Mouse (Mus musculus): ENCODE measurements at regions not wholly inside any gene's neighbourhood (a gene's known extent, or its start where the extent isn't known, plus 50 kb on each side); places are given as distances from the start of the nearest gene placed in this dataset.

DNA sequence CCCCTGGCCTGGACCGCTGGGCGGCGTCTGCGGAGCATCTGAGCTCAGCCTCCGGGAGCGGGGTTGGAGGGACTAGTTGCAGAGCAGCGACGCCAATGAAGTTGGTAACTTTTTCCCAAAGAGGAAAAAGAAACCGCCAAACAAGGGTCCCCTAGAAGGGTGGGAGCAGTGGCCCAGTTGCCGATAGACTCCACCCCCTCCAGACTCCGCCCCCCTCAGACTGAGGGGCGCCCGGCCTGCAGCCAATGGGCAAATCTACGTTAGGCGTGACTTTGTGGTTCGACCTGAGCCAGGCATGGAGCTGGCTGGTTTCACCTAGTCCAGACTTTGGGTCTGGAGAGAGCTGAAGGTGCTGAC, 76.8 kb upstream of the Hmga2 start:
- no peak for DNase-seq (ENCODE audit: low spot score)

DNA sequence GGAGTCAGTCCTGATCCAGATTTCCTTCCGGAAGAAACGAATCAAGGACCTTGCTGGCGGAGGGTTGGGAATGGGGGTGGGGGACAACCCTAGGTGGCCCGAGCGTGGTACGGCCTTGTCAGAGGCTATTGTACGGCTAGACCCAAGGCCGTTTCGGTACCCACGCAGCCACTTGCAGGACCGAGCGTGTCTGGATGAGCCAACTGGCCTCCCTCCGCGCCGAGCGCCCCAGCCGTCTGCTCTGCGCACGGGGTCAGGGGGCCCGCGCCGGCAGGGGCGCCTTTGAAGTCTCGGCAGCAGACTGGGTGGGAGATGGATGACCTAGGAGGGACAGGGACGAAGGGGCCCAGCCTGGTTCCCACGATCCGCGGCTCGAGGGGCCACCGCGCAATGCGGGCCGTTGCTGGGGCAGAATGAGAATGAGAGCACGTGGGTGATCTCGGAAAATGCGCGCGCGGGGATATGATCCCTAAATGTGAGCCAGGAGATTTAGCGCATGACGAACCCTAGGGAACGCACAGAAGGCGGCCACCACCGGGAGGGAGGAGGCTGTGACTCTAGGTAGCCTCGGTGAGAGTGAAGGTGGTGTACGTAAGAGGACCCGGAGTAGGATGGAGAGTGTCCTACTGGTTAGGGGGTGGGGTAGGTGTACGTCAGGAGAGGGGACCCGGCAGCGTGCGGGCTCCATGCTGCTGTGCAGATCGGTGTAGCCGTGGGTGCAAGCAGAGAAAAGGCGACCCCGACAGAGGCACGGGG, 76.2 kb upstream of the Hmga2 start:
- no peak for DNase-seq (ENCODE audit: low spot score)

GRCm38 (mm10) chr10:120551851-120552281, 75.6 kb upstream of the Hmga2 start:
- DNase-seq (ENCODE audit: low spot score): no peak

DNA sequence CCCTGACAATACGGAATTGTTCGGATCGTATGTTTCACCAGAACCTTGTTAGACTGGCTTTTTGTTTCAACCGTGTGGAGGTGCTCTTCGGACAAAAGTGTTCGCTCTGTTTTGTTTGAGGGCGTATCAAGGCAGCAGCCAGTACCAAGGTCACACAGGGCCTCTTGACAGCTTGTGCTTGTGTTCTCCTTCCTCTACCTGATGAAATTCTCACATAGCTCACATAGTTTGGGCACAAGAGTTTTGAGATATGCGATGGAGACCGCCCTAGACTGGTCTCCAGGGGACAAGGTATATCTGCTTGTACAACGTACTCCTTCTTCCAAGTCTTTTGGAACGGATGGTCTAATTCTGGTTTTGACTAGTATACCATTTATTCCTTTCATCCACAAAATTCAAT, 70.9 kb upstream of the Hmga2 start:
- DNase-seq (ENCODE audit: low spot score): no peak

GRCm38 (mm10) chr10:120541618-120542017, 65.3 kb upstream of the Hmga2 start:
- DNase-seq (ENCODE audit: low spot score): no peak

- DNase-seq (ENCODE audit: low spot score): no peak
Observed at GRCm38 (mm10) chr10:120538561-120538960, 62.3 kb upstream of the Hmga2 start.

- no peak for DNase-seq (ENCODE audit: low spot score)
Observed at GRCm38 (mm10) chr10:120528406-120528805, 52.1 kb upstream of the Hmga2 start.

DNA sequence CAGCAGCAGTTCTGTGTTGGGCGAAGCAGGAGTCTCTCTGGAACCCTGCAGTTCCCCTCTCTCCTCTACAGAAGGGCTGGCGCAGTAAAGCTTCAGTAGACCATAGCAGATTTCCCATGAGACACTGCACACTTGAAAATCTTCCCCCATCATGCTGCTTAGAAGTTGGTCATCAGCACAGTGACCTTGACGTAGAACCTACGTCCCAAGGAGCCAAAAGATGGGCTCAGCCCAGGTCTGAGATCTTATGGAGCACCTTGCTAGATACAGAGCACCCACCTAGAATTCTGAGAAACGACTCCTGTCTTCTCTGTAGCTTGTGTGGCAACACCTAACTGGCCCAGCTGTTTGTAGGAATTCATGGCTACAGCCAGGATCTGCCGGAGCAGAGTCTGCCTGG, 51.7 kb upstream of the Hmga2 start:
- no peak for DNase-seq (ENCODE audit: low spot score)

GRCm38 (mm10) chr10:120526991-120527390, 50.7 kb upstream of the Hmga2 start:
- peak; percentile 25 for DNase-seq (ENCODE audit: low spot score)

Measured in MN1 (cell line).